Mouse (Mus musculus): ENCODE measurements around the gene Foxp3.

Foxp3 gene

DNA sequence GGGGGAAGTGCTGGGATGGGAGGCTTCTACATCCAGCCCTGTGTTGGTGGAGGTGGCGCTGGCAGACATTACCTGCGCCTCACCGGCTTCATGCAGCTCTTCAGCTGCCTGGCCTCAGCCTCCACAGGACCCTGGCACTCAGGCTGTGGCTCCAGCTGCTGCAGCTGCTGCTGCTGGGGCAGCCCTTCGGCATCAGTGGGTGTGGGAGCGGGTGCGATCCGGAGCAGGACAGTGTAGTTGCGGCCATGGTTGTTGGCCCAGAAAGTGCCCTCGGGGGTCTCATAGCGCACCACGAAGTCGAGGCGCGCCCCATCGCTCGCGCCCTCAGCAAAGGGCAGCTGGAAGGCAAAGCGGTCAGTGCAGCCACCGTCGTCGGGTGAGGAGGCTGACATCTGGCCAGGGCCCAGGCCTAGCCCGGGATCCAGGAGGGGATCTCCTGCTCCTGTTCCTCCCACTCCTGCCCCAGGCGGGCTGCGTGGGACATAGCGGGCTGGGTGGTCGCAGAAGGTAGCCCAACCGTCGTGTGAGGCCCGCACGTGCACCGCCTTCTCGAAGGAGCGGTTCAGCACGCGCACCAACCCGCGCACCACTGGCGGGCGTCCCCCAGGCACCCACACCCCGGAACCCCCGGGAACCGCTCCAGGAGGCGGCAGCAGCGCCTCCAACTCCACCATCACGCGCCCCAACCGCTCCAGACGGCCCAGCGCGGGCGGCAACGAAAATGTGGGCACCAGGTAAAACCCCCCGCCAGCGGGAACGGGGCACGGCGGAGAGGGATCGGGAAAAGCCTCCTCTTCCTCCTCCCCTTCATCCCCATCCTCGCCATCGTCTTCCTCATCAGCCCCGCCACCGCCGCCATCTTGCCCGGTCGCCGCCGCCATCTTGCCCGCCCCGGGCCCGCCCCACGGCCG, at the start of gene Foxp3:
Gene Foxp3 (plus strand): TSS at position 469 of the 911 bp plus-strand sequence.
- no peak for DNase-seq (ENCODE audit: low read depth in 1 of 2, low spot score in 2 of 2)

- no peak for DNase-seq (ENCODE audit: low read depth in 1 of 2, low spot score in 2 of 2)
Measured at GRCm38 (mm10) chrX:7524961-7525360, 48.5 kb upstream of the Foxp3 start.

DNA sequence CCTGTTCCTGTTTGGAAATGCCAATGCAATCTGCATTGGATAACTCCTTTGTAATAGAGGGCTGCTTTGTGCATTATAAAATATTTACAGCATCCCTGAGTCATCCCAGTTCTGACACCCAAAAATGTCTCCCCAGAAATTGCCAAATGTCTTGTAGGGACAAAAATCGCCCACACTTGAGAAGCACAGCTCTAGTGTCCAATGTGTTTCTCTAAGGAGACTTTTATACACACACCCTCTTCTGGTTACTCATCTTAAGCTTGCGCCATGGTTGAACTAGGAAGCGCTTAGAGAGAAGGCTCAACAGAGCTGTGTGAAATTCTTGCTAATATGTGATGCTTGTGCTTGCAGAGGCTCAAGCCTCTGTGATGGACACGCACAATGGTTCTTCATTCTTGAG, 20.0 kb upstream of the Foxp3 start:
- DNase-seq (ENCODE audit: low read depth in 1 of 2, low spot score in 2 of 2): no peak

DNA sequence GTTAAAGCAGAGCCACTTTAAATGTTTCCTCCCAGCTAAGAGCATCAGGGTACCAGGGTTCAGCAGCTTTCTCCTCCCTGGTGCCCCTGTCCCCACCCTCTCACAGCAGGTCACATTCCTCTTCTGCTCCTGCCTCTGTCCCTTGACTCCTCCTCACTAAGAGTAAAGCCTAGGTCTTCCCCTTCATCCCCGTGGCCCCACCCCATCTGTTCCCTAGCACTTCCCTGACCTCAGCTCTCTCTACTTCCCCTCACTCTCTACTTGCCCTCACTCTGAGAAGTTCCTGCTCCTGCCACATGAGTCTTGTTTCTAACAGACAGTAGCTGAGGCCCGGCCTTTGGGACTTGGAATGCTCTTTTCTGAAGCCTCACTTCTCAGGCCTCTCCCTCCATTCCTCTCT, 10.4 kb upstream of the Foxp3 start:
- DNase-seq (ENCODE audit: low read depth in 1 of 2, low spot score in 2 of 2): no peak

DNA sequence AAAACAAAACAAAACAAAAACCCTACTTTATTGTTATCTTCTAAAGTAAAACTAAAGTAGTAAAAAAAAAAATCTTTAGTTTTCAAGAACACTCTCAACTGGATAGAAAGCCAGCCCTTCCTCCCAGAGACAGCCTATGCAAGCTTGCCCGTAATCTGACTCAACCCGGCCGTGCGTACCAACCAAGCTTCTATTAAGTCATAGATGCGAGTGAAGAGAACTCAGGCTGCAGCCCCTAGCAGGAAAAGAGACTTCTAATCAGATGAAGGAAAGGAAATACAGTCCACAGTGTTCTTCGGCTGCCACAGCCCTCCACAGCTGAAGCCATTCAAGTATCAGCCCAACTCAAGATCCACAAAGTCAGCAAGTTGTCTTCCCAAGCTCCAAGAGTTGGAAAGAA, 7.1 kb upstream of the Foxp3 start:
- DNase-seq (ENCODE audit: low read depth in 1 of 2, low spot score in 2 of 2): no peak

DNA sequence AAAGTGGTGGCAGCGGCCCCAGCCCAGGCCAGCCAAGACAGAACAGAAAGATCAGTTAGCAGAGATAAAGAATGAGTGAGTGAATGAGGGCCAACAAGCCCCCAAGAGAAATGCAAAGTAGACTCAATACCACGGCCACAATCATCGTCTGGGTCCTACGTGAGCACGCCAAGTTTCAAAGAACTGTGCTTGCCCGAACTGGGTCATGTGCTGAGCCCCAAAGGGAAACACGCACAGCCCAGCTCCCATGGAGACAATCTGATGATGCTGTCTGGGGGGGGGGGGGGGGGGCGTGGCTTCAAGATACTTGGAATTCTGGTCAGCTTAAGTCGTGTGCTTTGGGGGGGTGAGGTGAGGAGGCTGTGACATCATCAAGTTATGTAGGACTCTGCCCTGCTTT, 6.0 kb upstream of the Foxp3 start:
- DNase-seq (ENCODE audit: low read depth in 1 of 2, low spot score in 2 of 2): no peak

DNA sequence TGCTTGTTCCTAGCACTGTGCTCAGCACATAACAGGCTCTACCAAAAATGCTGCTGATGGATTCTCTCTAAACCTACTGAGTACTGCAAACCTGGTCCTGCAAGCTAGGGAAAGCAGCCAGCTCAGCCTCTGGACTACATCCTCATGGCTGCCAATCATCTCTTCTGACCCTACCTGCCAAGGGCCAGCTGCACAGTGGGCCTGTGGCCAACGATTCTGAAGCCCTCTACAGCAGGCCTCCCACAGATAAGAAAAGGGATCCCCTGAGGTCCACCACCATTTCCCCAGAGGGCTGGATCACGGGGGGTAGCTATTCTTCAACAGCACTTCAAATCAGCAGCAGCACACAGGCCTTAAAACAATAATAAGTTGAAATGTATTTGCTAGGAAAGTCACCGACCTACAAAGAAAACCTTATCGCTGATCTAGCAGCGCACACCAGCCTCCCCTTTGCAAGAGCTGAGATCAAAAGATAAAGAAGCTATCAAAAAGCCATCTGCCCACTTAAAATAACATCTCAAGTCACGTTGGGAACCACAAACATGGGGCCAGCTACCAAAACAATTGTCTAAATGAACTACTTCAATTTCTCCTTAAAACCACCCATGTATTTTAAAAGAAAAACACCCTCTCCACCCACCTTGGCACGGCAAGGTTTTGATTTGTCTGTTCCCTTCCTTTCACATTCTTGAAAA, 2.8 kb upstream of the Foxp3 start:
- no peak for DNase-seq (ENCODE audit: low read depth in 1 of 2, low spot score in 2 of 2)

- DNase-seq (ENCODE audit: low read depth in 1 of 2, low spot score in 2 of 2): no peak
Measured at GRCm38 (mm10) chrX:7571565-7572136, 1.8 kb upstream of the Foxp3 start.

DNA sequence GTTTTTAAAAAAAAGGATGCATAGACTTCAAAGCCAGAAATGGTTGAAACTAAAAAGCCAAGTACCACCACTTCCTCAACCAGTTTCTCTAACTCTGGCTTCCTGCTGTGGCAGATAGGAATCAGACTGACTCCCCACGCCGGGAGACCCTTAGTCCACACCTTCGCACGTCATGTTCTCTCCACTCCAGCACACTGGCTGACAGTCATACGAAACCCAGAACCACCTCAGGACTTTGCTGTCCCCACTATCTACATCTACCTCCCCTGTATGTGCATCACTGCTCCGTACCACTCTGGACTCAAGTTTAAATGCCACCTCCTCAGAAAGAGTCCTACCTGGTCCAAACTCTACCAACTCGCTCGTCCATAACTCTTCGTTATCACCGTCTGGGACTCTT, 978 bp upstream of the Foxp3 start:
- DNase-seq (ENCODE audit: low read depth in 1 of 2, low spot score in 2 of 2): no peak

DNA sequence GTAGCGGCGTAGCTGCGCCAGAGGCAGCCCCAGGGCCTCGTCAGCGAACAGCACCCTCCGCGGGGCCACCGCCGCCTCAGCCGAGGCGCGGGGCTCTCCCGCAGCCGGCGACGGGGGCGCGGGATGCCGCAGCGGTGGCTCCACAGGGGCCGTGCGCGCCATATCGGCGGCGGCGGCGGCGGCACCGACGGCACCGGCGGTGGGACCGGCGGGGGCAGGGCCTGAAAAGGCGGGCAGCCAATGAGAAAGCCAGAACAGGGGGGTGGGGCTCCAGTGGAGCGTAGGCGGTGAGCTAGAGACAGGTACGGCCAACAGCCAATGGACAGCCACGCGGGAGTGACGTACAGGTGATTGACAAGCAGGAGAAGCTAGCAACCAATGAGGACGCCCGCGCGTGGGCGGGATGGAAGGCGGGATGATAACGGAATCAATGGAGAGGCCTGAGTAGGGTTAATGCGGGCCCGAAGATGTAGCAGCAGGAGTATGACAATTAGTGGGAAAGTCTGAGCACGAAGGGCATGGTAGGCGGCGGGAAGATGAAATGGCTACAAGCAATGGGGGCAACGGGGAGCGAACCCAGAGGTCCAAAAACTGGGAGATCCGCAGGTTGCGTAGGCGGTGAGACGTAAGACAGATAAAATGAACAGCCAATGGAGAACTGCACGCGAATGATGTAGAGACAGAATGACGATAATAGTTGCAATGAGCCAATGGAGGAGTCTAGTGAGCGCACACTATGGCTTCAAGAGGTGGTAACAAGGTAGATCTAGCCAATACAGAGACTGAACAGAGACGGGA, 842 bp downstream of the Foxp3 start, which contains the start of gene Ppp1r3f:
Gene Ppp1r3f (minus strand): TSS at position 197 of the 798 bp plus-strand sequence.
- peak; percentile 69 to 84 for DNase-seq (ENCODE audit: low read depth in 1 of 2, low spot score in 2 of 2)

DNA sequence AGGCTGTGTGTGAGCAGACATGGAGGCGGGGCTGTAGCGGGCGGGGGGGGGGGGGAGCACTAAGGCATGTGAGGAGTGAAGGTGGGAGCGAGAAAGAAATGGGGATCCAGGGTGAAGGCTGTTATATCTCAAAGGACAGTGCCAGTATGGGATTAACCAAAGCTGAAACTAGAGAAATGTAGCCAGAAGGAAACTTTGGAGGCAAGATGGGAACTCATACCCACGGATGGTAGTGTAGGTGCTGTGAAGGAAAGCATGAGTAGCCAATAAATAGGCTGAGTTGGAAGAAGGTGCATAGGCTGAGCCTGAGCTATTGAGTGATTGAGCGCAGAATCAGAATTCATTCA, 1.4 kb downstream of the Foxp3 start:
- DNase-seq (ENCODE audit: low read depth in 1 of 2, low spot score in 2 of 2): no peak

- no peak for DNase-seq (ENCODE audit: low read depth in 1 of 2, low spot score in 2 of 2)
Measured at GRCm38 (mm10) chrX:7581151-7581550, 7.7 kb downstream of the Foxp3 start.

- DNase-seq (ENCODE audit: low read depth in 1 of 2, low spot score in 2 of 2): no peak
Measured at GRCm38 (mm10) chrX:7583881-7584280, 10.4 kb downstream of the Foxp3 start.

DNA sequence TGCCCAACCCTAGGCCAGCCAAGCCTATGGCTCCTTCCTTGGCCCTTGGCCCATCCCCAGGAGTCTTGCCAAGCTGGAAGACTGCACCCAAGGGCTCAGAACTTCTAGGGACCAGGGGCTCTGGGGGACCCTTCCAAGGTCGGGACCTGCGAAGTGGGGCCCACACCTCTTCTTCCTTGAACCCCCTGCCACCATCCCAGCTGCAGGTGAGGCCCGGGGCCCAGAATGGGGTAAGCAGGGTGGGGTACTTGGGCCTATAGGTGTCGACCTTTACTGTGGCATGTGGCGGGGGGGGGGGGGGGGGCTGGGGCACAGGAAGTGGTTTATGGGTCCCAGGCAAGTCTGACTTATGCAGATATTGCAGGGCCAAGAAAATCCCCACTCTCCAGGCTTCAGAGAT, 12.9 kb downstream of the Foxp3 start:
- no peak for DNase-seq (ENCODE audit: low read depth in 1 of 2, low spot score in 2 of 2)

DNA sequence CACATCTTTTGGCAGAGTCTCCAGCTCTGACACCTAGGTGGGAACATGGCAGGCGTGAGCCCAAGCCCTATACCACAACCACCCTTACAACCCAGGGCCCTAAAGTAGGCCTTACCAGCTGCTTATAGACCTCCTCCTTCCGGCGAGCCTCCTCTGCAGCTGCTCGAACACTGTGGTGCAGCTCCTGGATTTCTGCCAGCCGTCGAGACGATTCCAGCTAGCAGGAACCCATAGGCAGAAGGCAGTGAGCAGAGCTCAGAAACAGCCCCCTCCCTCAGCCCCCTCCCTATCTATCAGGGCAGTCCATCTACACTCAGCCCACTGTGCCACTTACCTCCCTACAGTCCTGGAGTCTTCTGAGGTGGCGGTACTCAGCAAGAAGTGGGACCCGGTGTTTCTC, 21.9 kb downstream of the Foxp3 start:
- DNase-seq (ENCODE audit: low read depth in 1 of 2, low spot score in 2 of 2): no peak

DNA sequence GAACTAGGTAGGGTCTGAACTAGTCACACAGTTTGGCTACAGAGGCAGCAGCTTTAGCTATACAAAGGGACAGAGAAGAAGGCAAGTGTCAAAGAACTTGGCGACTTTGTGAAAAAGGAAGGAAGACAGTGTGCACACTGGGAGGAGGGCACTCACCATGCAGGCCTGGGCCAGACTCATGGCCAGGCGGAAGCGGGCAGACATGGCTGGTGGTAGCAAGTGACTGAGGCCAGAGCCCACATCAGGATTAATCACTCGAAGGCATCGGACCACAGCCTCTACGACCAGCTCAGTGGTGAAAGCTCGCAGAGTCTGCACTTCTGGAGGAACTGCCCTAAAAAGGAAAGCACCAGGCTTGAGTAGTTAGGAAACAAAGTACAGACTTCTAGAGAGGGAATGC, 30.6 kb downstream of the Foxp3 start:
- no peak for DNase-seq (ENCODE audit: low read depth in 1 of 2, low spot score in 2 of 2)

DNA sequence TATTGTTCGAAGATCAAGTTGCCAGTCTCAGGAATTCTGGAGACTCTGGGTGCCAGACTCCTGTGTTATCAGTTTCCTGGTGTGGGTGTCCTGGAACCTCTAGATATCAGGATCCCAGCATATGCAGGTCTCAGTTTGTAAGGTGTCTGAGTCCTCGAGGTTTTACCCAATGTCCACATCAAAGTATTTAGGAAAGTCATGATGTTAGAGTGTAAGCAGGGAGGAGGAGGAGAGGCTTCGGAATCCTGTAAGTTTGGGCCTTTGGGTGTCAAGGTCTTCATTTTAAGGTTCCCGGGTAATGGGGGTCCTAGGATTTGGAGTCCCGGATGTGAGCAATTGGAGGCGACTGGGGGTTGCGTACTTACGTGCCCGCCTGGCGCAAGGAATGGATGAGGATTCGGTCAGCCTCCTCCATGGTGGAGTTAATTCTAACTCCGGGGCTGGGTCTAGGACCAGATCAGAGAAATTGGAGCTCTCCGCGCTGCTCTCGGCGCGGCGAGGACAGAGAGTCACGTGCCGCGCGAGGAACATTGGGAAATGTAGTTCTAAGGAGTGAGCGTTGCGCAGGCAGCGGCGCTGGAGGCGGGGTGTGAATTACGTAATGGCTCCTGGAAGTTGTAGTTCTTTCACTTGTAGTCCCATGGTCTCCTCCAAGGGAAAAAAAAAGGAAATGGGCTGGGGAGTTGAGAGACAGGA, 31.6 kb downstream of the Foxp3 start, which contains the start of gene Ccdc22:
Gene Ccdc22 (minus strand): TSS at position 639 of the 696 bp plus-strand sequence.
- DNase-seq (ENCODE audit: low read depth in 1 of 2, low spot score in 2 of 2): peak; percentile 44 to 67

DNA sequence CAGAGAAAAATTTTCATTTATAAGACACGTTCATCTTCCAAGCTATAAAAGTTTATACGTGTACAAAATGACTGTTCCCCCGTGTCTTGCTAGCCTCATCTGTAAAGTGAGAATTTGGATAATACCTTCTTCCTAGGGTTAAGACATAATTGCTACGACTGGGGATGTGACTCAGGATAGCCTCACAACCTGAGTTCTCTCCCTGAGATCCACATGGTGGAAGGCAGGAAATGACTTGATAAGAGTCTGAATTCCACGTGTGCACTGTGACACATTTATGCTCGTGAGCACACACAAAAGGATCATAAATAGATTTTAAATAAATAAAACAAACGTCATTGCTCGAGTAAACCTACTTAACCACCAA, 32.1 kb downstream of the Foxp3 start:
- no peak for DNase-seq (ENCODE audit: low read depth in 1 of 2, low spot score in 2 of 2)

DNA sequence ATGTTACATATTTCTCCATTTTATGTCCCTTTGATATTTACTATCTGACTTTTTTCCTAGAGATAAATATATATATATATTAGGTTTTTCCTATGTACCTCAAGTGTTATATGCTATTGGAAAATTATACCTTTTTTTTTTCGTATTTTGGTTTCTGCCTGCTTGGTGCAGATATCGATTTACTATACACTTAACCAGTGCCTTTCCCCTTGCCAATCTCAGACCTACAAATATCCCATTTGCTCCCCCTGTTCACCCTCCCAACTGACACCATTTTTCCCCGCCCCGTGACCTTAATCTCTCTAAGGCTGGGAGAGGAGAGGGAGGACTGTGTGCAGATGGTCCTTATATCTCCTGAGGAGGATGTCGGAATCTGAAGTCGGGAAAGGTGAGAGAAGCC, 33.3 kb downstream of the Foxp3 start, which contains the start of gene Cacna1f:
Gene Cacna1f (plus strand): TSS at position 301 of the 400 bp plus-strand sequence.
- DNase-seq (ENCODE audit: low read depth in 1 of 2, low spot score in 2 of 2): no peak

DNA sequence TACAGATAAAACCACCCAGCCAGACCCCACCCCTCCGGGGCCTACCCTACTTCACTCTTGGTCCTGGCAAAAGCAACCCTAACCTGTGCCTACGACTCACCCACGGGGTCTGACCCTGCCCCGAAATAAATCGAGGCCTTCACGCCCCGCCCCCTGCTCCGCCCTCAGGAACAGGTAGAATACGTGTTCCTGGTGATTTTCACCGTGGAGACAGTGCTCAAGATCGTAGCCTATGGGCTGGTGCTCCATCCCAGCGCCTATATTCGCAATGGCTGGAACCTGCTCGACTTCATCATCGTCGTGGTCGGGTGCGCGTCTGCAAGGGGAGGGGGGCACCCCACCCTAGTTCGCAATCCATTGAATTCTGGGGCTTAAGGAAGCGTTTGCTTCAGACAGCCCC, 36.6 kb downstream of the Foxp3 start:
- no peak for DNase-seq (ENCODE audit: low read depth in 1 of 2, low spot score in 2 of 2)
